Mouse (Mus musculus) B cell, adult 62 days (primary cell): ENCODE measurements around the gene Ak8. TPM values are rescaled to one million over a fixed set of nuclear protein-coding genes. Genes with fewer than 3 reads are reported as not detected.

Source experiments
- total RNA-seq: library from RNA; stranded (reverse); gene quantifications from 4 replicates; pipeline ENCODE4 v1.2.4, GENCODE M21; 2023

Gene Ak8
- 0.49 to 2.4 TPM in 2 of 4 replicates, not detected in the others for total RNA-seq

DNA sequence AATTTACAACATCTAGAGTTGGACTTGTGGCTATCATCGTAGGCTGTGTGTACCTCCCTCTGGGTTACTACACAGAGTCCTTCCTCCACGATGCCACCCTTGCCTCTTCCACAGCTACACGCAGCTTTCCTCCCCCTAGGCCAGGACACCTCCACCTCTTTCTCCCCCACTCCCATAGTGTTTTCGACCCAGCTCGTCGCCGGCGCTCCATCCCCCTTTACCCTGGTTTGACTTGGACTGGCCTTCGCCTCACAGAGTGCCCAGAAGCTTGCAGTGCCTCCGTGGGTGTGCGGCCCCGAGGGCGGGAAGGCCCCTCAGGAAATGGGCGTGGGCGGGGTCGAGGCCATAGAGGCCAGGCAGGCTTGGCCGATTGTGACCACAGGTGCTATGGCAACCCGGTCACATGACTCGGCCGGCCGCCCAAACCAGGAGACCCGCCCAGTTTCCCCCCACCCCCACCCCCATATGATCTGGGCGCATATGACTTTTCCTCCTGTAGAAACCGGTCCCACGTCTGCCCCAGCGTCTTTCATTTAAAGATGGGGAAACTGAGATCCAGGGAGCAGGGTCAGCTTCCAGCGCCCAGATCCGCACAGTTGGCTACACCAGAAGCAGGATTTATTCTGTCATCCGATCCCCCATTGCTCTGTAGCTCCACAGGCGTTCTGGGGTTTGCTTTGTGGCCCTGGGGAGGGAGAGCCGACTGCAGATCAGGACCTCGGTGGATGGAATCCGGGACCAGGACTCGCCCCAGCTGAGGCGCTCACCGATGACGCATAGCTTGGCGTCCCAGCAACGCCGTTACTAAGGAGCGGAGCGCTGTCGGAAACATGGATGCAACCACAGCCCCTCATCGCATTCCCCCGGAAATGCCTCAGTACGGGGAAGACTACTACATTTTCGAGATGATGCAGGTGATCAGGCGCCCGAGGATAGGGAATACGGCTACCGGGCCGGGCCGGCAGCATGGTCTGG, at the start of gene Ak8, which contains the start of gene Spaca9:
TSS of gene Ak8 (plus strand) at position 804 of the 975 bp plus-strand sequence.
TSS of gene Spaca9 (minus strand) at position 367 of the 975 bp plus-strand sequence.

DNA sequence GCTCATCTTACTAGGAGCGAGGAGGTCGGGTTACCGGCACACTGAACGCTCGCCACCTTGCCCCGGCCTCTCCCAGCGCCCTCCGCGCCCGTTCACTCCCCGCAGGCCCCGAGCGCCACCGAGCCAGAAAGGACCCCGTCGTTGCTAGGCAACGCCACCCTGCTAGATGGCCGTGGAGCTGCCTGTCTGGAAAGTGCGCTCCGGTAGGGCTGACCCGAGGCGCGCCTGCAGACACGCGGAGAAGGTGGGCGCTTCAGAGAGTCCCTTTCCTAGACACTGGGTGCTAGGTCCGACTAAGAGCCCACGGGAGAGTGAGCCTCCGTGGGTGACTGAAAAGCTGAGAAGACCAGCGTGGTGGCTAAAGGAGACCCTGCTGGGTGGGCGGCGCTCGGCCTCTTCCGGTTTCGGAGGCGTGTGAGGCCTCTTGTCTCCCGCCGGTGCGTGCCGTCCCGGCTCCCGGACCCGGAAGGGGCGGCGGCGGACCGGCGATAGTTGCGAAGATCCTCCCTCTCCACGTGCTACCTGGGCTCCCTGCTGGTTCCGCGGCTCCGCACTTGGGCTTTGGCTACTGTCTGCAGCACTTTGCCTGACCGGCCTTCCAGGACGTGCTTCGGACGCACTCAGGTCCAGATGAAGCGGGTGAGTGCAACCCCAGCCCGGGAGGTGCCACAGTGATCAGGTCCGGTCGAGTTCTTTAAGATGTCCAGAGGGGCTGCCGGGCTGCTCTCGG, 140.4 kb downstream of the Ak8 start, which contains the start of the genes Gtf3c4 and Ddx31:
TSS of gene Gtf3c4 (minus strand) at position 139 of the 730 bp plus-strand sequence.
TSS of gene Ddx31 (plus strand) at position 185 of the 730 bp plus-strand sequence.

Other genes with a start within 250 kb of the Ak8 start
- gene 1700007K13Rik, start 233.8 kb upstream of the Ak8 start, total RNA-seq, result not detected in 4 replicates
- gene Mrps2, start 232.1 kb upstream of the Ak8 start, total RNA-seq, result 19.0 to 22.6 TPM (median 20.9 TPM) in 4 replicates
- 1.1 to 1.3 TPM in 2 of 4 replicates, not detected in the others for gene Gbgt1, start 203.3 kb upstream of the Ak8 start, total RNA-seq
- not detected in 4 replicates for gene Gm10134, start 194.1 kb upstream of the Ak8 start, total RNA-seq
- 197 to 205 TPM (median 200 TPM) in 4 replicates for gene Ralgds, start 187.0 kb upstream of the Ak8 start, total RNA-seq
- gene Cel, start 136.8 kb upstream of the Ak8 start, total RNA-seq, result 0.34 to 0.45 TPM in 2 of 4 replicates, not detected in the others
- gene Gtf3c5, start 116.4 kb upstream of the Ak8 start, total RNA-seq, result 26.6 to 32.6 TPM (median 31.6 TPM) in 4 replicates
- gene Gfi1b, start 78.2 kb upstream of the Ak8 start, total RNA-seq, result not detected in 4 replicates
- 52.9 to 58.6 TPM (median 56.0 TPM) in 4 replicates for gene Tsc1, start 58.9 kb upstream of the Ak8 start, total RNA-seq
- 1.3 to 3.1 TPM (median 2.2 TPM) in 4 replicates for gene Spaca9, start 437 bp upstream of the Ak8 start, total RNA-seq
- gene Gtf3c4, start 140.2 kb downstream of the Ak8 start, total RNA-seq, result 11.8 to 17.0 TPM (median 13.7 TPM) in 4 replicates
- gene Ddx31, start 140.2 kb downstream of the Ak8 start, total RNA-seq, result 15.2 to 18.0 TPM (median 16.8 TPM) in 4 replicates
- gene Barhl1, start 216.5 kb downstream of the Ak8 start, total RNA-seq, result not detected in 4 replicates